Mouse (Mus musculus): ENCODE measurements at regions not wholly inside any gene's neighbourhood (a gene's known extent, or its start where the extent isn't known, plus 50 kb on each side); places are given as distances from the start of the nearest gene placed in this dataset.

GRCm38 (mm10) chr10:92077291-92077690 lies 644.9 kb downstream of the Nedd1 start:
- no peak for DNase-seq (ENCODE audit: low spot score)

GRCm38 (mm10) chr10:92076754-92077153 lies 645.5 kb downstream of the Nedd1 start:
- no peak for DNase-seq (ENCODE audit: low spot score)

- no peak for DNase-seq (ENCODE audit: low spot score)
These were observed 646.8 kb downstream of the Nedd1 start for GRCm38 (mm10) chr10:92075469-92075868.

- no peak for DNase-seq (ENCODE audit: low spot score)
These were observed 647.4 kb downstream of the Nedd1 start for GRCm38 (mm10) chr10:92074698-92075394.

- DNase-seq (ENCODE audit: low spot score) = no peak
These were observed 648.3 kb downstream of the Nedd1 start for GRCm38 (mm10) chr10:92073873-92074390.

GRCm38 (mm10) chr10:92044783-92045182 lies 677.4 kb downstream of the Nedd1 start:
- no peak for DNase-seq (ENCODE audit: low spot score)

- DNase-seq (ENCODE audit: low spot score) = no peak
These were observed 686.0 kb downstream of the Nedd1 start for GRCm38 (mm10) chr10:92036176-92036575.

GRCm38 (mm10) chr10:92030221-92030620 lies 692.0 kb downstream of the Nedd1 start:
- DNase-seq (ENCODE audit: low spot score) = no peak

- no peak for DNase-seq (ENCODE audit: low spot score)
These were observed 698.0 kb downstream of the Nedd1 start for GRCm38 (mm10) chr10:92024203-92024602.

GRCm38 (mm10) chr10:92021036-92021435 lies 701.2 kb downstream of the Nedd1 start:
- DNase-seq (ENCODE audit: low spot score) = no peak

GRCm38 (mm10) chr10:92009551-92009950 lies 712.7 kb downstream of the Nedd1 start:
- DNase-seq (ENCODE audit: low spot score) = no peak

- no peak for DNase-seq (ENCODE audit: low spot score)
These were observed 714.3 kb downstream of the Nedd1 start for GRCm38 (mm10) chr10:92007891-92008290.

- no peak for DNase-seq (ENCODE audit: low spot score)
These were observed 715.8 kb downstream of the Nedd1 start for GRCm38 (mm10) chr10:92006467-92006866.

- DNase-seq (ENCODE audit: low spot score) = no peak
These were observed 731.2 kb downstream of the Nedd1 start for GRCm38 (mm10) chr10:91991040-91991439.

GRCm38 (mm10) chr10:91988364-91988763 lies 733.9 kb downstream of the Nedd1 start:
- no peak for DNase-seq (ENCODE audit: low spot score)

GRCm38 (mm10) chr10:91979841-91980240 lies 742.4 kb downstream of the Nedd1 start:
- no peak for DNase-seq (ENCODE audit: low spot score)

- DNase-seq (ENCODE audit: low spot score) = no peak
These were observed 750.3 kb downstream of the Nedd1 start for GRCm38 (mm10) chr10:91971951-91972350.

- DNase-seq (ENCODE audit: low spot score) = no peak
These were observed 754.5 kb downstream of the Nedd1 start for GRCm38 (mm10) chr10:91967570-91968310.

- DNase-seq (ENCODE audit: low spot score) = no peak
These were observed 762.3 kb downstream of the Nedd1 start for GRCm38 (mm10) chr10:91959734-91960492.

GRCm38 (mm10) chr10:91953078-91953477 lies 769.1 kb downstream of the Nedd1 start:
- DNase-seq (ENCODE audit: low spot score) = no peak

GRCm38 (mm10) chr10:91923626-91924025 lies 742.5 kb upstream of the Tmpo start:
- DNase-seq (ENCODE audit: low spot score) = no peak

GRCm38 (mm10) chr10:91889864-91890263 lies 708.7 kb upstream of the Tmpo start:
- no peak for DNase-seq (ENCODE audit: low spot score)

GRCm38 (mm10) chr10:91888537-91888936 lies 707.4 kb upstream of the Tmpo start:
- no peak for DNase-seq (ENCODE audit: low spot score)

Measured in c-Kit-positive CD71-positive TER-119-positive erythroid progenitor cells, embryonic 14.5 days (primary cell).